ENCODE assay signal across 8 mouse cellular contexts in genomic region chr7:82263141-82263540, GRCm38 (mm10).
DNase-seq lines count a peak whose midpoint lies in the region; ATAC-seq and TF ChIP-seq lines count a peak whose summit lies in the region.
"Had no signal": no experiment of that assay in that cellular context is flagged by ENCODE, and none has a peak within 500 bp of the region (broad histone marks: within the 10 kb centered on the region; RNA-seq: fewer than 3 reads in every experiment).

No protein-coding gene starts in this region.

- H3K79me2 ChIP-seq in liver, adult 2 months (ENCODE audit: control insufficient read depth, insufficient read depth, low read length): no peaks in the 10 kb centered on the region

- H3K9me3 ChIP-seq in neural tube, embryonic 15.5 days (replicated peaks): no peaks in the 10 kb centered on the region
- H3K9me3 ChIP-seq: neural tube, embryonic 13.5 days had no signal

- H3K36me3 ChIP-seq in neural tube, embryonic 15.5 days: no peaks in the 10 kb centered on the region
- no peaks in the 10 kb centered on the region for H3K36me3 ChIP-seq in liver, adult 2 months (ENCODE audit: control insufficient read depth, insufficient read depth, low read length)
- H3K36me3 ChIP-seq: neural tube, embryonic 13.5 days had no signal

- TF ChIP-seq POLR2A in liver, adult 2 months (IDR thresholded peaks at IDR 0.05; ENCODE audit: extremely low read depth, insufficient read depth, low read length): no peak

- WGBS in neural tube, embryonic 15.5 days: 17% methylated on average over 8 of the region's 8 CpGs
- WGBS in liver, adult 2 months: 20% methylated on average over 8 of the region's 8 CpGs

- no peaks in the 10 kb centered on the region for H3K4me1 ChIP-seq in neural tube, embryonic 15.5 days
- H3K4me1 ChIP-seq in liver, adult 2 months (ENCODE audit: control insufficient read depth, insufficient read depth, low read length): no peaks in the 10 kb centered on the region
- H3K4me1 ChIP-seq: neural tube, embryonic 13.5 days had no signal

- DNase-seq in neural tube, embryonic 10.5 days (ENCODE audit: extremely low spot score, low spot score): peak; percentile 70
- DNase-seq in adipocyte (ENCODE audit: low spot score): peak; percentile 52
- DNase-seq in hindlimb bud, embryonic 11.5 days (ENCODE audit: extremely low spot score, low read depth, low spot score): peak; percentile 42
- peak; percentile 33 for DNase-seq in liver, adult 2 months (ENCODE audit: extremely low read depth, low read depth, low spot score)
- peak; percentile 47 for DNase-seq in right cerebral cortex, postnatal 25 days

- no peak overlapping the region for H3K27ac ChIP-seq in neural tube, embryonic 15.5 days (replicated peaks)
- H3K27ac ChIP-seq in liver, adult 2 months (replicated peaks; ENCODE audit: insufficient read depth, low read depth, low read length): no peak overlapping the region
- H3K27ac ChIP-seq: neural tube, embryonic 13.5 days had no signal

- peak; percentile 89 for TF ChIP-seq CTCF in liver, adult 2 months (IDR thresholded peaks at IDR 0.05; ENCODE audit: low read depth, low read length)

- H3K4me2 ChIP-seq in neural tube, embryonic 15.5 days: no peak overlapping the region
- H3K4me2 ChIP-seq: neural tube, embryonic 13.5 days had no signal

- ATAC-seq in neural tube, embryonic 15.5 days (ENCODE audit: low FRiP score): no peak
- ATAC-seq in common myeloid progenitor, adult 5-6 weeks (replicated peaks; ENCODE audit: low read depth, poor library complexity, severe bottlenecking): peak; percentile 66; the same call in 1 of the 2 replicates

- no peaks in the 10 kb centered on the region for H3K27me3 ChIP-seq in neural tube, embryonic 15.5 days (replicated peaks)
- no peaks in the 10 kb centered on the region for H3K27me3 ChIP-seq in liver, adult 2 months (ENCODE audit: control insufficient read depth, insufficient read depth, low read length)
- H3K27me3 ChIP-seq: neural tube, embryonic 13.5 days had no signal

- H3K9ac ChIP-seq in neural tube, embryonic 15.5 days (replicated peaks): no peak overlapping the region
- H3K9ac ChIP-seq in liver, adult 2 months (ENCODE audit: low read depth, low read length): no peak overlapping the region
- H3K9ac ChIP-seq: neural tube, embryonic 13.5 days had no signal

- H3K4me3 ChIP-seq in neural tube, embryonic 15.5 days (replicated peaks): no peak overlapping the region
- H3K4me3 ChIP-seq in liver, adult 2 months (ENCODE audit: insufficient read depth, low read depth, low read length): no peak overlapping the region
- H3K4me3 ChIP-seq: neural tube, embryonic 13.5 days had no signal
